Mouse (Mus musculus): Measurements from ENCODE around the gene Ccl8.

DNA sequence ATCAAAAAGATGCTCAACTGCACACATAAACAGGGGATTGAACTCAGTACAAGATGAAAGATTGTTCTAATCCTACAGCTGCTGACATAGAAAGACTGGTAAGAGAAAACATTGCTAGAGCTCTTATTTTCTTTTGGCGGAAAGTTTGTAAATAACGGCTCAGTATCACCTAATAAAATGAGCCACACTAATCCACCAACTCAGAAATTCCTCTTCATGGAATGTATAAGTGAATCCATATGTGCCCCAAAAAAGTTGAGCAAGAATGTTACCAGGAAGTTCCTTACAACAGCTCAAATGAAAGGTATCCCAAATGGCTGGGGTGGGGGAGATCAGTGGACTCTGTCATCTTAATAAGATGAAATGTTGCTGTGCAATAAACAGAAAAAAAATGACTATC, 44.1 kb downstream of the Ccl8 start:
- TF ChIP-seq CTCF (IDR thresholded peaks at IDR 0.05; ENCODE audit: low read depth, low read length), result no peak
- no peak for TF ChIP-seq TAL1 (conservative IDR thresholded peaks at IDR 0.05; ENCODE audit: low read depth, low read length)
- no peak for TF ChIP-seq GATA2 (IDR thresholded peaks at IDR 0.05; ENCODE audit: borderline replicate concordance, low read depth, low read length)
- TF ChIP-seq GATA1 (IDR thresholded peaks at IDR 0.05; ENCODE audit: borderline replicate concordance, low read length), result no peak

All from G1E (cell line).